Mouse (Mus musculus) midbrain, embryonic 10.5 days (tissue): ENCODE data around the gene Tubb2a. TPM values are rescaled to one million over a fixed set of nuclear protein-coding genes. Genes with fewer than 3 reads are reported as not detected.

Experiments
- DNase-seq: peaks from one replicate; pipeline ENCODE4 v3.0.0-alpha.2; 2017; ENCODE audit warnings: low spot score
- H3K27ac ChIP-seq: fragments of 300-500 bp; sonication (generic); replicated peaks from 2 replicates; pipeline ENCODE4 v1.5.1; 2016; ENCODE audit warnings: mild to moderate bottlenecking
- H3K27me3 ChIP-seq: fragments of 300-500 bp; sonication (generic); 2 replicates; pipeline ENCODE4 v1.6.1; 2016; ENCODE audit warnings: low read depth, mild to moderate bottlenecking; ENCODE audit not compliant: poor library complexity, severe bottlenecking
- H3K36me3 ChIP-seq: fragments of 300-500 bp; sonication (generic); 2 replicates; pipeline ENCODE4 v1.6.1; 2016; ENCODE audit warnings: mild to moderate bottlenecking, moderate library complexity
- H3K4me1 ChIP-seq: fragments of 300-500 bp; sonication (generic); 2 replicates; pipeline ENCODE4 v1.6.1; 2016
- H3K4me3 ChIP-seq: fragments of 300-500 bp; sonication (generic); 2 replicates; pipeline ENCODE4 v1.5.1; 2016; ENCODE audit warnings: mild to moderate bottlenecking, moderate library complexity
- H3K9me3 ChIP-seq: fragments of 300-500 bp; sonication (generic); replicated peaks from 2 replicates; pipeline ENCODE4 v1.6.1; 2016; ENCODE audit warnings: mild to moderate bottlenecking
- whole genome bisulfite sequencing: fragments of 180-500 bp; shearing (Covaris S2); methylation state at CpG from one replicate; pipeline ENCODE4 v1.1.7; 2016; 5-methylcytosine and 5-hydroxymethylcytosine counted together
- polyA plus RNA-seq: library from polyadenylated mRNA; unstranded; fragments of >200 nt; fragmentation: Nextera tagmentation; extraction: Ambion mirVana; gene quantifications from 2 replicates; pipeline ENCODE4 v1.2.1, GENCODE M21; 2016

The Tubb2a gene
- polyA plus RNA-seq, 1 experiment from 2014 or later, result 242 TPM

GRCm38 (mm10) chr13:34062466-34062865 lies 15.3 kb downstream of the Tubb2a start:
- H3K27ac ChIP-seq, result no peak overlapping the region
- H3K4me1 ChIP-seq, result peaks cover 16% of the 10 kb centered on the region
- H3K9me3 ChIP-seq, result no peaks in the 10 kb centered on the region; the same call in 1 of the 2 replicates
- no peaks in the 10 kb centered on the region for H3K27me3 ChIP-seq
- 87% methylated on average over 10 of the region's 10 CpGs for WGBS
- DNase-seq, result no peak
- H3K36me3 ChIP-seq, result peaks cover 37% of the 10 kb centered on the region
- H3K4me3 ChIP-seq, result no peak overlapping the region

GRCm38 (mm10) chr13:34060061-34060460 lies 17.7 kb downstream of the Tubb2a start:
- no peak overlapping the region for H3K4me3 ChIP-seq
- WGBS, result 91% methylated on average over 9 of the region's 9 CpGs
- H3K27me3 ChIP-seq, result no peaks in the 10 kb centered on the region
- no peaks in the 10 kb centered on the region; the same call in 1 of the 2 replicates for H3K9me3 ChIP-seq
- no peak for DNase-seq
- H3K27ac ChIP-seq, result no peak overlapping the region
- H3K36me3 ChIP-seq, result peaks cover 53% of the 10 kb centered on the region
- H3K4me1 ChIP-seq, result 0 out of 2 replicates have a peak, but pooled peaks cover 3% of the 10 kb centered on the region

GRCm38 (mm10) chr13:34057252-34057651 lies 20.6 kb downstream of the Tubb2a start:
- WGBS, result 93% methylated on average over 1 of the region's 1 CpGs
- no peaks in the 10 kb centered on the region for H3K27me3 ChIP-seq

GRCm38 (mm10) chr13:34054983-34055382 lies 22.8 kb downstream of the Tubb2a start:
- H3K27ac ChIP-seq, result no peak overlapping the region
- no peak for DNase-seq

More at GRCm38 (mm10) chr13:34057252-34057651, 20.6 kb downstream of the Tubb2a start:
- Histone ChIP-seq H3K4me1 (peaks cover 6% of the 10 kb centered on the region), H3K36me3 (peaks cover 46% of the 10 kb centered on the region), H3K27ac (no peak overlapping the region), H3K9me3 (no peaks in the 10 kb centered on the region; the same call in 1 of the 2 replicates), H3K4me3 (no peak overlapping the region)
- no peak for DNase-seq

GRCm38 (mm10) chr13:34054391-34054790 lies 23.4 kb downstream of the Tubb2a start:
- 64% methylated on average over 4 of the region's 4 CpGs for WGBS
- no peaks in the 10 kb centered on the region for H3K27me3 ChIP-seq
- no peak overlapping the region for H3K4me3 ChIP-seq
- no peaks in the 10 kb centered on the region; the same call in 1 of the 2 replicates for H3K9me3 ChIP-seq
- H3K36me3 ChIP-seq, result peaks cover 43% of the 10 kb centered on the region
- H3K27ac ChIP-seq, result no peak overlapping the region
- no peak for DNase-seq
- peaks cover 5% of the 10 kb centered on the region for H3K4me1 ChIP-seq

More at GRCm38 (mm10) chr13:34054983-34055382, 22.8 kb downstream of the Tubb2a start:
- no peaks in the 10 kb centered on the region for H3K27me3 ChIP-seq
- peaks cover 5% of the 10 kb centered on the region for H3K4me1 ChIP-seq
- H3K36me3 ChIP-seq, result peaks cover 43% of the 10 kb centered on the region
- no peaks in the 10 kb centered on the region; the same call in 1 of the 2 replicates for H3K9me3 ChIP-seq
- no peak overlapping the region for H3K4me3 ChIP-seq
- WGBS, result 91% methylated on average over 3 of the region's 3 CpGs

GRCm38 (mm10) chr13:34053673-34054282 lies 24.0 kb downstream of the Tubb2a start:
- Histone ChIP-seq H3K4me3 (no peak overlapping the region), H3K27ac (no peak overlapping the region), H3K27me3 (no peaks in the 10 kb centered on the region), H3K9me3 (no peaks in the 10 kb centered on the region; the same call in 1 of the 2 replicates), H3K36me3 (peaks cover 39% of the 10 kb centered on the region), H3K4me1 (peaks cover 5% of the 10 kb centered on the region)
- WGBS, result 85% methylated on average over 13 of the region's 13 CpGs
- DNase-seq, result no peak

GRCm38 (mm10) chr13:34051692-34052091 lies 26.1 kb downstream of the Tubb2a start:
- Histone ChIP-seq H3K4me1 (peaks cover 5% of the 10 kb centered on the region), H3K4me3 (no peak overlapping the region), H3K27ac (no peak overlapping the region), H3K27me3 (no peaks in the 10 kb centered on the region), H3K36me3 (peaks cover 41% of the 10 kb centered on the region), H3K9me3 (no peaks in the 10 kb centered on the region; the same call in 1 of the 2 replicates)
- DNase-seq, result no peak
- WGBS, result 92% methylated on average over 3 of the region's 3 CpGs

- DNase-seq, result no peak
- WGBS, result 94% methylated on average over 8 of the region's 8 CpGs
- Histone ChIP-seq H3K27ac (no peak overlapping the region), H3K9me3 (no peaks in the 10 kb centered on the region; the same call in 1 of the 2 replicates), H3K4me3 (no peak overlapping the region), H3K27me3 (no peaks in the 10 kb centered on the region), H3K4me1 (peaks cover 9% of the 10 kb centered on the region), H3K36me3 (peaks cover 29% of the 10 kb centered on the region)
Measured at GRCm38 (mm10) chr13:34050479-34050878, 27.3 kb downstream of the Tubb2a start.

GRCm38 (mm10) chr13:34047526-34047925 lies 30.3 kb downstream of the Tubb2a start:
- H3K4me1 ChIP-seq, result peaks cover 8% of the 10 kb centered on the region
- no peaks in the 10 kb centered on the region for H3K9me3 ChIP-seq
- H3K27me3 ChIP-seq, result no peaks in the 10 kb centered on the region
- DNase-seq, result no peak
- peaks cover 18% of the 10 kb centered on the region for H3K36me3 ChIP-seq
- H3K4me3 ChIP-seq, result no peak overlapping the region
- H3K27ac ChIP-seq, result no peak overlapping the region
- WGBS, result 75% methylated on average over 3 of the region's 3 CpGs

- Histone ChIP-seq H3K27me3 (no peaks in the 10 kb centered on the region), H3K4me3 (no peak overlapping the region), H3K9me3 (no peaks in the 10 kb centered on the region), H3K27ac (peak overlapping the region; percentile 19), H3K4me1 (peaks cover 13% of the 10 kb centered on the region), H3K36me3 (peaks cover 18% of the 10 kb centered on the region)
- DNase-seq, result peak; percentile 64
- WGBS, result 45% methylated on average over 11 of the region's 11 CpGs
Measured at GRCm38 (mm10) chr13:34046421-34047012, 31.3 kb downstream of the Tubb2a start.

- 65% methylated on average over 5 of the region's 5 CpGs for WGBS
Measured at GRCm38 (mm10) chr13:34045511-34046249, 32.1 kb downstream of the Tubb2a start.

GRCm38 (mm10) chr13:34043716-34044393 lies 34.0 kb downstream of the Tubb2a start:
- DNase-seq, result no peak
- H3K9me3 ChIP-seq, result peaks cover 3% of the 10 kb centered on the region; the same call in 1 of the 2 replicates
- peaks cover 16% of the 10 kb centered on the region for H3K4me1 ChIP-seq
- WGBS, result 89% methylated on average over 7 of the region's 7 CpGs
- peaks cover 15% of the 10 kb centered on the region for H3K36me3 ChIP-seq
- H3K27me3 ChIP-seq, result no peaks in the 10 kb centered on the region
- no peak overlapping the region for H3K27ac ChIP-seq
- no peak overlapping the region for H3K4me3 ChIP-seq

More at GRCm38 (mm10) chr13:34045511-34046249, 32.1 kb downstream of the Tubb2a start:
- no peaks in the 10 kb centered on the region for H3K9me3 ChIP-seq
- peaks cover 13% of the 10 kb centered on the region for H3K4me1 ChIP-seq
- H3K27ac ChIP-seq, result no peak overlapping the region
- no peak for DNase-seq
- H3K36me3 ChIP-seq, result peaks cover 18% of the 10 kb centered on the region
- H3K4me3 ChIP-seq, result no peak overlapping the region
- H3K27me3 ChIP-seq, result no peaks in the 10 kb centered on the region
